In the genomic region with DNA sequence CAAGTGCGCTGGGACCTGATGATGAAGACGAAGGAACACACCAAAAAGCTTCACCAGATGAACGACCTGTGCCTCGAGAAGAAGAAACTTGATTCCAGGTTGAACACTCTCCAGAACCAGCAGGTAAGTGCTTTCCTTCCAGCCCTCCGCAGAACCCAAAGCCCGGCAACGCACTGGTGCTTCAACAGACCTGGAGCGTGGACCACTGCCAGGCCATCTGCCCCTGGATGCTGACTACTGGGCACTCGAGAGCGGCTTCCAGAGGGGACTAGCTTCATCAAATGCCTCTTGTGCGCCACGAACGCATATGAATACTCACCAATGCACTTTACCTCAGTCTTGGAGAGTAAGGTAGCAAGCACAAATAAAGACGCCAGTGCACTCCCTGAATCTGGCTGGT, we compare ENCODE assay signal across 26 mouse cellular contexts.
DNase-seq lines count a peak whose midpoint lies in the region; ATAC-seq and TF ChIP-seq lines count a peak whose summit lies in the region.
"Had no signal": no experiment of that assay in that cellular context is flagged by ENCODE, and none has a peak within 500 bp of the region (broad histone marks: within the 10 kb centered on the region; RNA-seq: fewer than 3 reads in every experiment).

No protein-coding gene starts in this region.

- H3K4me1 ChIP-seq in intestine, embryonic 14.5 days (replicated peaks; ENCODE audit: control insufficient read depth, insufficient read depth, low read length) = peaks cover 8% of the 10 kb centered on the region; the same call in 1 of the 2 replicates
- H3K4me1 ChIP-seq in intestine, postnatal 0 days (replicated peaks; ENCODE audit: control insufficient read depth, insufficient read depth, low read length) = no peaks in the 10 kb centered on the region
- peaks cover 5% of the 10 kb centered on the region; the same call in 1 of the 2 replicates for H3K4me1 ChIP-seq in heart, embryonic 10.5 days
- 0 out of 2 replicates have a peak, but pooled peaks cover 3% of the 10 kb centered on the region for H3K4me1 ChIP-seq in kidney, embryonic 14.5 days (ENCODE audit: control insufficient read depth, insufficient read depth, low read length)
- H3K4me1 ChIP-seq: liver, embryonic 13.5 days had no signal

- no peaks in the 10 kb centered on the region for H3K36me3 ChIP-seq in intestine, embryonic 14.5 days (ENCODE audit: control insufficient read depth, insufficient read depth, low read length)
- H3K36me3 ChIP-seq in intestine, postnatal 0 days (ENCODE audit: control insufficient read depth, insufficient read depth) = no peaks in the 10 kb centered on the region
- no peaks in the 10 kb centered on the region for H3K36me3 ChIP-seq in heart, embryonic 10.5 days
- peaks cover 3% of the 10 kb centered on the region; the same call in 1 of the 2 replicates for H3K36me3 ChIP-seq in kidney, embryonic 14.5 days (ENCODE audit: control insufficient read depth, insufficient read depth, low read length)
- H3K36me3 ChIP-seq: forebrain, embryonic 15.5 days; hindbrain, embryonic 13.5 days; liver, embryonic 13.5 days had no signal

- DNase-seq in intestine, embryonic 14.5 days (ENCODE audit: low spot score) = peak; percentile 48
- peak; percentile 94 for DNase-seq in brain, adult 2 months (ENCODE audit: low read depth, low spot score)
- peak; percentile 90 for DNase-seq in cerebellum, adult 11 months
- peak; percentile 95 for DNase-seq in cerebellum, adult 9-11 months
- no peak for DNase-seq in heart, embryonic 10.5 days (ENCODE audit: low spot score)
- DNase-seq in gastrocnemius, adult 18-20 months (ENCODE audit: low spot score) = no peak
- DNase-seq: adrenal gland, postnatal 36 days; gastrocnemius, postnatal 25 days; heart, adult 18-20 months; liver, embryonic 13.5 days; lung, adult 2 months; lung, postnatal 14 days; retina, postnatal 1 day; right cerebral cortex, postnatal 25 days; spleen, adult 18-20 months; thymus, postnatal 36 days had no signal

- no peak overlapping the region for H3K9ac ChIP-seq in intestine, embryonic 14.5 days (ENCODE audit: low read length)
- H3K9ac ChIP-seq in intestine, postnatal 0 days (ENCODE audit: low read depth, low read length) = no peak overlapping the region
- H3K9ac ChIP-seq in kidney, embryonic 14.5 days (ENCODE audit: low read depth, low read length) = no peak overlapping the region
- H3K9ac ChIP-seq: embryonic facial prominence, embryonic 12.5 days; forebrain, embryonic 15.5 days; hindbrain, embryonic 13.5 days; limb, embryonic 13.5 days; liver, embryonic 13.5 days; neural tube, embryonic 13.5 days had no signal

- 85% methylated on average over 14 of the region's 14 CpGs for WGBS in intestine, embryonic 14.5 days
- 91% methylated on average over 14 of the region's 14 CpGs for WGBS in intestine, postnatal 0 days
- WGBS in heart, embryonic 10.5 days = 89% methylated on average over 14 of the region's 14 CpGs
- 92% methylated on average over 14 of the region's 14 CpGs for WGBS in kidney, embryonic 14.5 days

- no peak overlapping the region for H3K4me3 ChIP-seq in intestine, embryonic 14.5 days (ENCODE audit: low read depth, low read length)
- H3K4me3 ChIP-seq in intestine, postnatal 0 days (ENCODE audit: low read depth, low read length) = no peak overlapping the region
- H3K4me3 ChIP-seq in heart, embryonic 10.5 days = no peak overlapping the region
- no peak overlapping the region for H3K4me3 ChIP-seq in kidney, embryonic 14.5 days (ENCODE audit: low read length)
- H3K4me3 ChIP-seq: embryonic facial prominence, embryonic 12.5 days; forebrain, embryonic 15.5 days; hindbrain, embryonic 13.5 days; layer of hippocampus, adult 2 months; limb, embryonic 13.5 days; liver, embryonic 13.5 days; myocyte; neural tube, embryonic 13.5 days had no signal

- H3K9me3 ChIP-seq in intestine, embryonic 14.5 days (ENCODE audit: control insufficient read depth, low read length) = no peaks in the 10 kb centered on the region
- no peaks in the 10 kb centered on the region for H3K9me3 ChIP-seq in intestine, postnatal 0 days (ENCODE audit: control insufficient read depth)
- H3K9me3 ChIP-seq in heart, embryonic 10.5 days = no peaks in the 10 kb centered on the region
- no peaks in the 10 kb centered on the region for H3K9me3 ChIP-seq in kidney, embryonic 14.5 days (ENCODE audit: control insufficient read depth, low read length)
- H3K9me3 ChIP-seq: embryonic facial prominence, embryonic 12.5 days; forebrain, embryonic 15.5 days; hindbrain, embryonic 13.5 days; limb, embryonic 13.5 days; liver, embryonic 13.5 days; neural tube, embryonic 13.5 days had no signal

- no peak overlapping the region for H3K27ac ChIP-seq in intestine, embryonic 14.5 days (ENCODE audit: low read depth)
- H3K27ac ChIP-seq in intestine, postnatal 0 days (ENCODE audit: low read depth, low read length) = no peak overlapping the region
- no peak overlapping the region for H3K27ac ChIP-seq in heart, embryonic 10.5 days
- H3K27ac ChIP-seq in kidney, embryonic 14.5 days (ENCODE audit: low read depth, low read length) = no peak overlapping the region
- H3K27ac ChIP-seq: embryonic facial prominence, embryonic 12.5 days; forebrain, embryonic 15.5 days; hindbrain, embryonic 13.5 days; layer of hippocampus, adult 2 months; limb, embryonic 13.5 days; liver, embryonic 13.5 days; neural tube, embryonic 13.5 days had no signal

- no peak overlapping the region for H3K4me2 ChIP-seq in intestine, embryonic 14.5 days (ENCODE audit: low read length)
- H3K4me2 ChIP-seq in intestine, postnatal 0 days (replicated peaks; ENCODE audit: low read depth) = no peak overlapping the region
- no peak overlapping the region for H3K4me2 ChIP-seq in kidney, embryonic 14.5 days (replicated peaks; ENCODE audit: low read depth, low read length)
- H3K4me2 ChIP-seq: embryonic facial prominence, embryonic 12.5 days; forebrain, embryonic 15.5 days; hindbrain, embryonic 13.5 days; limb, embryonic 13.5 days; liver, embryonic 13.5 days; neural tube, embryonic 13.5 days had no signal

- TF ChIP-seq CTCF in intestine, postnatal 0 days (IDR thresholded peaks at IDR 0.05; ENCODE audit: low read depth) = no peak

- no peaks in the 10 kb centered on the region for H3K27me3 ChIP-seq in intestine, embryonic 14.5 days (replicated peaks; ENCODE audit: control insufficient read depth, insufficient read depth, low read length)
- H3K27me3 ChIP-seq in intestine, postnatal 0 days (replicated peaks; ENCODE audit: control insufficient read depth, insufficient read depth, low read length) = no peaks in the 10 kb centered on the region
- H3K27me3 ChIP-seq in heart, embryonic 10.5 days (ENCODE audit: insufficient read depth, poor library complexity, severe bottlenecking) = peaks cover 5% of the 10 kb centered on the region; the same call in 1 of the 2 replicates
- no peaks in the 10 kb centered on the region for H3K27me3 ChIP-seq in kidney, embryonic 14.5 days (ENCODE audit: control insufficient read depth, insufficient read depth, low read length)
- H3K27me3 ChIP-seq: embryonic facial prominence, embryonic 12.5 days; forebrain, embryonic 15.5 days; hindbrain, embryonic 13.5 days; limb, embryonic 13.5 days; liver, embryonic 13.5 days; neural tube, embryonic 13.5 days had no signal

- no peak for ATAC-seq in intestine, embryonic 14.5 days (replicated peaks; ENCODE audit: low FRiP score, low TSS enrichment, low read depth)
- ATAC-seq in intestine, postnatal 0 days = no peak
- ATAC-seq in kidney, embryonic 14.5 days (ENCODE audit: low FRiP score, low TSS enrichment) = no peak
- ATAC-seq: forebrain, embryonic 15.5 days; inflammation-experienced regulatory T-cells, adult 6 months had no signal

Comparison
In these comparisons a context has a peak if more than half of its experiments do, and no peak if none do; other contexts are left out.
1. DNase-seq: peak in intestine, embryonic 14.5 days (single experiment), brain, adult 2 months (single experiment), cerebellum, adult 11 months (single experiment) and cerebellum, adult 9-11 months (single experiment); none in heart, embryonic 10.5 days (single experiment) and gastrocnemius, adult 18-20 months (single experiment).